Mouse (Mus musculus) MEL (cell line): ENCODE results near the gene Pdss2. TPM values are rescaled to one million over a fixed set of nuclear protein-coding genes. Genes with fewer than 3 reads are reported as not detected.

Experiments used
- DNase-seq: peaks from one replicate; pipeline ENCODE4 v3.0.0; 2011; ENCODE audit warnings: low read depth, low spot score
- H3K27ac ChIP-seq: 2 replicates; pipeline ENCODE4 v1.5.1; 2012; ENCODE audit warnings: low read depth, mild to moderate bottlenecking, control low read depth, low read length, moderate library complexity; ENCODE audit not compliant: control insufficient read depth
- H3K27me3 ChIP-seq, 2 experiments: fragments of 150-350 bp in 1 of 2; sonication (generic) in 1 of 2; 2 replicates each; pipeline ENCODE4 v1.6.1; 2012; ENCODE audit warnings: low read length in 2 of 2, mild to moderate bottlenecking in 2 of 2, improper control_type of control experiment in 1 of 2, moderate library complexity in 1 of 2; ENCODE audit not compliant: insufficient read depth in 2 of 2, control insufficient read depth in 1 of 2
- H3K36me3 ChIP-seq, 2 experiments: 2 replicates each; pipeline ENCODE4 v1.6.1; 2012 to 2014; ENCODE audit warnings: low read length in 2 of 2, improper control_type of control experiment in 1 of 2, inconsistent platforms in 1 of 2, mild to moderate bottlenecking in 1 of 2; ENCODE audit not compliant: insufficient read depth in 2 of 2, control insufficient read depth in 1 of 2
- H3K4me1 ChIP-seq, 2 experiments: fragments of 150-350 bp in 1 of 2; sonication (generic) in 1 of 2; 2 replicates each; pipeline ENCODE4 v1.6.1; 2012; ENCODE audit warnings: low read length in 2 of 2, improper control_type of control experiment in 1 of 2, mild to moderate bottlenecking in 1 of 2; ENCODE audit not compliant: insufficient read depth in 2 of 2, control insufficient read depth in 1 of 2
- H3K4me3 ChIP-seq, 2 experiments: fragments of 150-350 bp in 1 of 2; sonication (generic) in 1 of 2; 2 replicates each; pipeline ENCODE4 v1.5.1; 2012; ENCODE audit warnings: low read depth in 2 of 2, low read length in 2 of 2, mild to moderate bottlenecking in 2 of 2, moderate library complexity in 2 of 2, control low read depth in 1 of 2, improper control_type of control experiment in 1 of 2; ENCODE audit not compliant: control insufficient read depth in 1 of 2, insufficient read depth in 1 of 2
- H3K79me2 ChIP-seq: 2 replicates; pipeline ENCODE4 v1.6.1; 2012; ENCODE audit warnings: mild to moderate bottlenecking, low read length, moderate library complexity; ENCODE audit not compliant: control insufficient read depth, poor library complexity, insufficient read depth
- H3K9ac ChIP-seq: 2 replicates; pipeline ENCODE4 v1.6.1; 2012; ENCODE audit warnings: low read depth, mild to moderate bottlenecking, control low read depth, low read length, moderate library complexity; ENCODE audit not compliant: control insufficient read depth, poor library complexity, severe bottlenecking
- H3K9me3 ChIP-seq: fragments of 150-350 bp; sonication (generic); replicated peaks from 2 replicates; pipeline ENCODE4 v1.6.1; 2012; ENCODE audit warnings: mild to moderate bottlenecking, low read length, improper control_type of control experiment, moderate library complexity; ENCODE audit not compliant: insufficient read depth
- BHLHE40 ChIP-seq: IDR thresholded peaks from 2 replicates; pipeline ENCODE4 v1.6.1; 2012; ENCODE audit warnings: low read depth, mild to moderate bottlenecking, inconsistent platforms, low read length, improper control_type of control experiment, borderline replicate concordance
- CTCF ChIP-seq, 3 experiments: IDR thresholded peaks in 2 of 3; conservative IDR thresholded peaks in 1 of 3; 2 replicates each; pipeline ENCODE4 v1.5.1; 2011 to 2012; ENCODE audit warnings: low read length in 3 of 3, low read depth in 2 of 3, mild to moderate bottlenecking in 2 of 3, improper control_type of control experiment in 1 of 3, inconsistent platforms in 1 of 3, mixed read lengths in 1 of 3, moderate library complexity in 1 of 3; ENCODE audit not compliant: control insufficient read depth in 1 of 3, insufficient read depth in 1 of 3, poor library complexity in 1 of 3, severe bottlenecking in 1 of 3
- ELF1 ChIP-seq: IDR thresholded peaks from 2 replicates; pipeline ENCODE4 v1.6.1; 2014; ENCODE audit warnings: low read depth, mild to moderate bottlenecking, inconsistent platforms, low read length, improper control_type of control experiment, moderate library complexity
- EP300 ChIP-seq, 2 experiments: IDR thresholded peaks; 2 replicates each; pipeline ENCODE4 v1.6.1; 2011; ENCODE audit warnings: improper control_type of control experiment in 2 of 2, low read length in 2 of 2, low read depth in 1 of 2, mild to moderate bottlenecking in 1 of 2
- ETS1 ChIP-seq: IDR thresholded peaks from 2 replicates; pipeline ENCODE4 v1.6.1; 2012; ENCODE audit warnings: low read depth, mild to moderate bottlenecking, inconsistent platforms, low read length, improper control_type of control experiment, moderate library complexity
- GABPA ChIP-seq: IDR thresholded peaks from 2 replicates; pipeline ENCODE4 v1.6.1; 2012; ENCODE audit warnings: low read depth, mild to moderate bottlenecking, inconsistent platforms, low read length, improper control_type of control experiment, moderate library complexity
- GATA1 ChIP-seq: IDR thresholded peaks from 2 replicates; pipeline ENCODE4 v1.6.1; 2011; ENCODE audit warnings: low read depth, low read length, improper control_type of control experiment
- HCFC1 ChIP-seq: IDR thresholded peaks from 2 replicates; pipeline ENCODE4 v1.6.1; 2012; ENCODE audit warnings: low read depth, mild to moderate bottlenecking, inconsistent platforms, low read length, improper control_type of control experiment, moderate library complexity
- JUND ChIP-seq: IDR thresholded peaks from 2 replicates; pipeline ENCODE4 v1.6.1; 2011; ENCODE audit warnings: low read depth, mild to moderate bottlenecking, improper control_type of control experiment, low read length
- MAFK ChIP-seq: IDR thresholded peaks from 2 replicates; pipeline ENCODE4 v1.6.1; 2011; ENCODE audit warnings: low read depth, mild to moderate bottlenecking, low read length, improper control_type of control experiment, borderline replicate concordance
- MAX ChIP-seq: IDR thresholded peaks from 2 replicates; pipeline ENCODE4 v1.6.1; 2011; ENCODE audit warnings: low read length, improper control_type of control experiment
- MAZ ChIP-seq: IDR thresholded peaks from 2 replicates; pipeline ENCODE4 v1.6.1; 2012; ENCODE audit warnings: low read depth, mild to moderate bottlenecking, inconsistent platforms, low read length, improper control_type of control experiment
- MEF2A ChIP-seq: IDR thresholded peaks from 2 replicates; pipeline ENCODE4 v1.6.1; 2014; ENCODE audit warnings: low read depth, mild to moderate bottlenecking, inconsistent platforms, low read length, improper control_type of control experiment; ENCODE audit not compliant: poor library complexity, insufficient replicate concordance, severe bottlenecking; ENCODE audit errors: extremely low read depth
- MYB ChIP-seq: IDR thresholded peaks from 2 replicates; pipeline ENCODE4 v1.6.1; 2011; ENCODE audit warnings: mild to moderate bottlenecking, low read depth, low read length, improper control_type of control experiment
- MYC ChIP-seq: IDR thresholded peaks from 2 replicates; pipeline ENCODE4 v1.6.1; 2011; ENCODE audit warnings: low read depth, mild to moderate bottlenecking, low read length, improper control_type of control experiment, moderate library complexity
- NELFE ChIP-seq: IDR thresholded peaks from 2 replicates; pipeline ENCODE4 v1.6.1; 2011; ENCODE audit warnings: low read depth, low read length, improper control_type of control experiment
- POLR2AphosphoS2 ChIP-seq: IDR thresholded peaks from 2 replicates; pipeline ENCODE4 v1.6.1; 2011; ENCODE audit warnings: low read length, improper control_type of control experiment
- RCOR1 ChIP-seq: IDR thresholded peaks from 2 replicates; pipeline ENCODE4 v1.6.1; 2012; ENCODE audit warnings: low read depth, mild to moderate bottlenecking, inconsistent platforms, low read length, improper control_type of control experiment
- SMC3 ChIP-seq: IDR thresholded peaks from 2 replicates; pipeline ENCODE4 v1.6.1; 2011; ENCODE audit warnings: low read depth, low read length, improper control_type of control experiment
- TCF12 ChIP-seq: IDR thresholded peaks from 2 replicates; pipeline ENCODE4 v1.6.1; 2014; ENCODE audit warnings: low read depth, mild to moderate bottlenecking, inconsistent platforms, low read length, improper control_type of control experiment, moderate library complexity
- polyA plus RNA-seq, 2 experiments: library from polyadenylated mRNA; stranded (reverse) in 1 of 2; unstranded in 1 of 2; fragments of >175 nt in 1 of 2; fragments of >200 nt in 1 of 2; gene quantifications; 2 replicates each; pipeline versions ENCODE4 v1.2.1 to v1.2.4; 2012; ENCODE audit warnings: low replicate concordance in 2 of 2, low read depth in 1 of 2; ENCODE audit not compliant: insufficient read length in 2 of 2, insufficient read depth in 1 of 2, missing spikeins in 1 of 2
- total RNA-seq: library from RNA; depleted of rRNA; stranded (reverse); fragments of 300-350 nt; gene quantifications from 2 replicates; pipeline ENCODE4 v1.2.3, GENCODE M21; 2012

Pdss2 gene
- total and polyA plus RNA-seq, 3 experiments = 14.3 to 14.8 TPM; not detected in 1

- TF ChIP-seq POLR2AphosphoS2 (no peak), MYB (no peak), MYC (peak; percentile 22; the same call in 1 of the 2 replicates), CTCF (IDR thresholded peaks at IDR 0.05 in 2 of 3, conservative IDR thresholded peaks at IDR 0.05 in 1 of 3; ENCODE audit: control insufficient read depth in 1 of 3, insufficient read depth in 1 of 3, low read depth in 2 of 3, low read length in 3 of 3, poor library complexity in 1 of 3, severe bottlenecking in 1 of 3) (no peak), TCF12 (peak; percentile 59), MAX (peak; percentile 18; the same call in 1 of the 2 replicates), GATA1 (peak; percentile 78), NELFE (no peak), MAFK (no peak), EP300 (IDR thresholded peaks at IDR 0.05; ENCODE audit: low read depth in 1 of 2, low read length in 2 of 2) (peak; percentile 39 to 59; a peak in 3 of 4 replicates), ETS1 (no peak), GABPA (no peak), ELF1 (no peak), MAZ (no peak), RCOR1 (peak; percentile 21; the same call in 1 of the 2 replicates), BHLHE40 (peak; percentile 80; the same call in 1 of the 2 replicates), MEF2A (no peak), HCFC1 (no peak), SMC3 (no peak), JUND (no peak)
These were observed 69.4 kb downstream of the Pdss2 start (continued) for GRCm38 (mm10) chr10:43290638-43291230.

- H3K27me3 ChIP-seq = no peaks in the 10 kb centered on the region
- peak; percentile 58 for DNase-seq
- no peak overlapping the region for H3K9ac ChIP-seq
- 0 out of 2 replicates have a peak, but pooled peaks have one; percentile 39 for TF ChIP-seq GATA1
- no peak for TF ChIP-seq MYC
- peaks cover 0 to 13% of the 10 kb centered on the region in 2 experiments; a peak in 2 of 4 replicates for H3K36me3 ChIP-seq
- no peak overlapping the region for H3K4me3 ChIP-seq
- peak overlapping the region; percentile 23; the same call in 1 of the 2 replicates for H3K27ac ChIP-seq
- no peaks in the 10 kb centered on the region for H3K9me3 ChIP-seq
- no peaks in the 10 kb centered on the region for H3K79me2 ChIP-seq
- H3K4me1 ChIP-seq = peaks cover 2 to 13% of the 10 kb centered on the region in 2 experiments; a peak in 3 of 4 replicates
These were observed 70.0 kb downstream of the Pdss2 start for GRCm38 (mm10) chr10:43291333-43291736.
